Mouse (Mus musculus) MEL (cell line): ENCODE data around the gene Muc2. TPM values are rescaled to one million over a fixed set of nuclear protein-coding genes. Genes with fewer than 3 reads are reported as not detected.

Source experiments
- DNase-seq: peaks from one replicate; pipeline ENCODE4 v3.0.0; 2011; ENCODE audit warnings: low read depth, low spot score
- H3K27ac ChIP-seq: 2 replicates; pipeline ENCODE4 v1.5.1; 2012; ENCODE audit warnings: low read depth, mild to moderate bottlenecking, control low read depth, low read length, moderate library complexity; ENCODE audit not compliant: control insufficient read depth
- H3K27me3 ChIP-seq, 2 experiments: fragments of 150-350 bp in 1 of 2; sonication (generic) in 1 of 2; 2 replicates each; pipeline ENCODE4 v1.6.1; 2012; ENCODE audit warnings: low read length in 2 of 2, mild to moderate bottlenecking in 2 of 2, improper control_type of control experiment in 1 of 2, moderate library complexity in 1 of 2; ENCODE audit not compliant: insufficient read depth in 2 of 2, control insufficient read depth in 1 of 2
- H3K36me3 ChIP-seq, 2 experiments: 2 replicates each; pipeline ENCODE4 v1.6.1; 2012 to 2014; ENCODE audit warnings: low read length in 2 of 2, improper control_type of control experiment in 1 of 2, inconsistent platforms in 1 of 2, mild to moderate bottlenecking in 1 of 2; ENCODE audit not compliant: insufficient read depth in 2 of 2, control insufficient read depth in 1 of 2
- H3K4me1 ChIP-seq, 2 experiments: fragments of 150-350 bp in 1 of 2; sonication (generic) in 1 of 2; 2 replicates each; pipeline ENCODE4 v1.6.1; 2012; ENCODE audit warnings: low read length in 2 of 2, improper control_type of control experiment in 1 of 2, mild to moderate bottlenecking in 1 of 2; ENCODE audit not compliant: insufficient read depth in 2 of 2, control insufficient read depth in 1 of 2
- H3K4me3 ChIP-seq, 2 experiments: fragments of 150-350 bp in 1 of 2; sonication (generic) in 1 of 2; 2 replicates each; pipeline ENCODE4 v1.5.1; 2012; ENCODE audit warnings: low read depth in 2 of 2, low read length in 2 of 2, mild to moderate bottlenecking in 2 of 2, moderate library complexity in 2 of 2, control low read depth in 1 of 2, improper control_type of control experiment in 1 of 2; ENCODE audit not compliant: control insufficient read depth in 1 of 2, insufficient read depth in 1 of 2
- H3K79me2 ChIP-seq: 2 replicates; pipeline ENCODE4 v1.6.1; 2012; ENCODE audit warnings: mild to moderate bottlenecking, low read length, moderate library complexity; ENCODE audit not compliant: control insufficient read depth, poor library complexity, insufficient read depth
- H3K9ac ChIP-seq: 2 replicates; pipeline ENCODE4 v1.6.1; 2012; ENCODE audit warnings: low read depth, mild to moderate bottlenecking, control low read depth, low read length, moderate library complexity; ENCODE audit not compliant: control insufficient read depth, poor library complexity, severe bottlenecking
- H3K9me3 ChIP-seq: fragments of 150-350 bp; sonication (generic); replicated peaks from 2 replicates; pipeline ENCODE4 v1.6.1; 2012; ENCODE audit warnings: mild to moderate bottlenecking, low read length, improper control_type of control experiment, moderate library complexity; ENCODE audit not compliant: insufficient read depth
- BHLHE40 ChIP-seq: IDR thresholded peaks from 2 replicates; pipeline ENCODE4 v1.6.1; 2012; ENCODE audit warnings: low read depth, mild to moderate bottlenecking, inconsistent platforms, low read length, improper control_type of control experiment, borderline replicate concordance
- CHD1 ChIP-seq: IDR thresholded peaks from 2 replicates; pipeline ENCODE4 v1.6.1; 2012; ENCODE audit warnings: low read depth, mild to moderate bottlenecking, inconsistent platforms, low read length, improper control_type of control experiment
- CHD2 ChIP-seq: IDR thresholded peaks from 2 replicates; pipeline ENCODE4 v1.6.1; 2011; ENCODE audit warnings: low read length, improper control_type of control experiment
- ELF1 ChIP-seq: IDR thresholded peaks from 2 replicates; pipeline ENCODE4 v1.6.1; 2014; ENCODE audit warnings: low read depth, mild to moderate bottlenecking, inconsistent platforms, low read length, improper control_type of control experiment, moderate library complexity
- EP300 ChIP-seq, 2 experiments: IDR thresholded peaks; 2 replicates each; pipeline ENCODE4 v1.6.1; 2011; ENCODE audit warnings: improper control_type of control experiment in 2 of 2, low read length in 2 of 2, low read depth in 1 of 2, mild to moderate bottlenecking in 1 of 2
- GABPA ChIP-seq: IDR thresholded peaks from 2 replicates; pipeline ENCODE4 v1.6.1; 2012; ENCODE audit warnings: low read depth, mild to moderate bottlenecking, inconsistent platforms, low read length, improper control_type of control experiment, moderate library complexity
- GATA1 ChIP-seq: IDR thresholded peaks from 2 replicates; pipeline ENCODE4 v1.6.1; 2011; ENCODE audit warnings: low read depth, low read length, improper control_type of control experiment
- JUND ChIP-seq: IDR thresholded peaks from 2 replicates; pipeline ENCODE4 v1.6.1; 2011; ENCODE audit warnings: low read depth, mild to moderate bottlenecking, improper control_type of control experiment, low read length
- MAFK ChIP-seq: IDR thresholded peaks from 2 replicates; pipeline ENCODE4 v1.6.1; 2011; ENCODE audit warnings: low read depth, mild to moderate bottlenecking, low read length, improper control_type of control experiment, borderline replicate concordance
- MEF2A ChIP-seq: IDR thresholded peaks from 2 replicates; pipeline ENCODE4 v1.6.1; 2014; ENCODE audit warnings: low read depth, mild to moderate bottlenecking, inconsistent platforms, low read length, improper control_type of control experiment; ENCODE audit not compliant: poor library complexity, insufficient replicate concordance, severe bottlenecking; ENCODE audit errors: extremely low read depth
- MXI1 ChIP-seq: IDR thresholded peaks from 2 replicates; pipeline ENCODE4 v1.6.1; 2011; ENCODE audit warnings: mild to moderate bottlenecking, low read depth, low read length, improper control_type of control experiment
- MYC ChIP-seq: IDR thresholded peaks from 2 replicates; pipeline ENCODE4 v1.6.1; 2011; ENCODE audit warnings: low read depth, mild to moderate bottlenecking, low read length, improper control_type of control experiment, moderate library complexity
- NELFE ChIP-seq: IDR thresholded peaks from 2 replicates; pipeline ENCODE4 v1.6.1; 2011; ENCODE audit warnings: low read depth, low read length, improper control_type of control experiment
- NRF1 ChIP-seq: IDR thresholded peaks from 2 replicates; pipeline ENCODE4 v1.6.1; 2014; ENCODE audit warnings: low read depth, mild to moderate bottlenecking, inconsistent platforms, low read length, improper control_type of control experiment, moderate library complexity; ENCODE audit not compliant: poor library complexity, insufficient read depth, severe bottlenecking
- POLR2A ChIP-seq, 2 experiments: IDR thresholded peaks; 2 replicates each; pipeline ENCODE4 v1.6.1; 2011 to 2012; ENCODE audit warnings: low read length in 2 of 2, mild to moderate bottlenecking in 2 of 2, control low read depth in 1 of 2, improper control_type of control experiment in 1 of 2, low read depth in 1 of 2, moderate library complexity in 1 of 2; ENCODE audit not compliant: control insufficient read depth in 1 of 2, insufficient read depth in 1 of 2, poor library complexity in 1 of 2
- RAD21 ChIP-seq: IDR thresholded peaks from 2 replicates; pipeline ENCODE4 v1.6.1; 2011; ENCODE audit warnings: mild to moderate bottlenecking, low read depth, low read length, improper control_type of control experiment
- RCOR1 ChIP-seq: IDR thresholded peaks from 2 replicates; pipeline ENCODE4 v1.6.1; 2012; ENCODE audit warnings: low read depth, mild to moderate bottlenecking, inconsistent platforms, low read length, improper control_type of control experiment
- SIN3A ChIP-seq: IDR thresholded peaks from 2 replicates; pipeline ENCODE4 v1.6.1; 2012; ENCODE audit warnings: low read length, improper control_type of control experiment, inconsistent platforms
- SMC3 ChIP-seq: IDR thresholded peaks from 2 replicates; pipeline ENCODE4 v1.6.1; 2011; ENCODE audit warnings: low read depth, low read length, improper control_type of control experiment
- TCF12 ChIP-seq: IDR thresholded peaks from 2 replicates; pipeline ENCODE4 v1.6.1; 2014; ENCODE audit warnings: low read depth, mild to moderate bottlenecking, inconsistent platforms, low read length, improper control_type of control experiment, moderate library complexity
- USF1 ChIP-seq: IDR thresholded peaks from 2 replicates; pipeline ENCODE4 v1.6.1; 2014; ENCODE audit warnings: low read depth, mild to moderate bottlenecking, inconsistent platforms, low read length, improper control_type of control experiment, moderate library complexity
- ZMIZ1 ChIP-seq: IDR thresholded peaks from 2 replicates; pipeline ENCODE4 v1.6.1; 2012; ENCODE audit warnings: low read depth, mild to moderate bottlenecking, inconsistent platforms, low read length, improper control_type of control experiment, moderate library complexity
- polyA plus RNA-seq, 2 experiments: library from polyadenylated mRNA; stranded (reverse) in 1 of 2; unstranded in 1 of 2; fragments of >175 nt in 1 of 2; fragments of >200 nt in 1 of 2; gene quantifications; 2 replicates each; pipeline versions ENCODE4 v1.2.1 to v1.2.4; 2012; ENCODE audit warnings: low replicate concordance in 2 of 2, low read depth in 1 of 2; ENCODE audit not compliant: insufficient read length in 2 of 2, insufficient read depth in 1 of 2, missing spikeins in 1 of 2
- total RNA-seq: library from RNA; depleted of rRNA; stranded (reverse); fragments of 300-350 nt; gene quantifications from 2 replicates; pipeline ENCODE4 v1.2.3, GENCODE M21; 2012

The Muc2 gene
- total and polyA plus RNA-seq, 3 experiments, result 0.04 TPM; not detected in 2

- TF ChIP-seq MEF2A (no peak), GATA1 (no peak), MXI1 (no peak), CHD2 (no peak), GABPA (no peak), CHD1 (no peak)
- Histone ChIP-seq H3K27me3 (no peaks in the 10 kb centered on the region), H3K9ac (no peak overlapping the region), H3K9me3 (no peaks in the 10 kb centered on the region), H3K79me2 (no peaks in the 10 kb centered on the region), H3K27ac (no peak overlapping the region), H3K36me3 (no peaks in the 10 kb centered on the region), H3K4me1 (no peaks in the 10 kb centered on the region), H3K4me3 (no peak overlapping the region)
- no peak for DNase-seq
Measured at GRCm38 (mm10) chr7:141647815-141648214, 42.3 kb upstream of the Muc2 start.

GRCm38 (mm10) chr7:141652191-141652590 is 37.9 kb upstream of the Muc2 start:
- no peaks in the 10 kb centered on the region for H3K27me3 ChIP-seq
- TF ChIP-seq EP300 (IDR thresholded peaks at IDR 0.05; ENCODE audit: low read depth in 1 of 2, low read length in 2 of 2), result no peak
- no peak for TF ChIP-seq CHD1
- no peak overlapping the region for H3K27ac ChIP-seq
- DNase-seq, result no peak
- no peak overlapping the region for H3K9ac ChIP-seq
- no peaks in the 10 kb centered on the region for H3K9me3 ChIP-seq
- H3K36me3 ChIP-seq, result no peaks in the 10 kb centered on the region
- no peak overlapping the region for H3K4me3 ChIP-seq
- no peaks in the 10 kb centered on the region for H3K79me2 ChIP-seq
- no peaks in the 10 kb centered on the region for H3K4me1 ChIP-seq

- H3K4me3 ChIP-seq, result no peak overlapping the region
- no peak overlapping the region for H3K9ac ChIP-seq
- no peak overlapping the region for H3K27ac ChIP-seq
- no peaks in the 10 kb centered on the region for H3K4me1 ChIP-seq
- TF ChIP-seq JUND, result no peak
- no peak for TF ChIP-seq NELFE
- no peak for TF ChIP-seq NRF1
- TF ChIP-seq MEF2A, result no peak
- TF ChIP-seq POLR2A (IDR thresholded peaks at IDR 0.05; ENCODE audit: control insufficient read depth in 1 of 2, insufficient read depth in 1 of 2, low read depth in 1 of 2, low read length in 2 of 2, poor library complexity in 1 of 2), result no peak
- no peak for TF ChIP-seq MAFK
- no peak for TF ChIP-seq ELF1
- TF ChIP-seq BHLHE40, result no peak
- no peak for TF ChIP-seq RCOR1
- TF ChIP-seq MYC, result no peak
- TF ChIP-seq TCF12, result no peak
- TF ChIP-seq ZMIZ1, result no peak
- no peak for TF ChIP-seq SMC3
- no peak for TF ChIP-seq GATA1
- TF ChIP-seq RAD21, result no peak
- no peak for TF ChIP-seq USF1
- TF ChIP-seq CHD2, result no peak
- no peak for TF ChIP-seq SIN3A
- TF ChIP-seq MXI1, result no peak
- no peaks in the 10 kb centered on the region for H3K27me3 ChIP-seq
- no peaks in the 10 kb centered on the region for H3K9me3 ChIP-seq
- no peaks in the 10 kb centered on the region for H3K79me2 ChIP-seq
- no peaks in the 10 kb centered on the region for H3K36me3 ChIP-seq
- DNase-seq, result no peak
Measured at GRCm38 (mm10) chr7:141660346-141660745, 29.8 kb upstream of the Muc2 start.
